Mouse (Mus musculus) bone marrow macrophage, adult 2 months (primary cell): ENCODE measurements at regions not wholly inside any gene's neighbourhood (a gene's known extent, or its start where the extent isn't known, plus 50 kb on each side); places are given as distances from the start of the nearest gene placed in this dataset.

Source experiments
- CTCF ChIP-seq: IDR thresholded peaks from 2 replicates; pipeline ENCODE4 v1.5.1; 2012; ENCODE audit warnings: low read depth, mild to moderate bottlenecking, low read length, moderate library complexity
- POLR2A ChIP-seq: IDR thresholded peaks from 2 replicates; pipeline ENCODE4 v1.6.1; 2012; ENCODE audit warnings: mild to moderate bottlenecking, low read depth, low read length, borderline replicate concordance

DNA sequence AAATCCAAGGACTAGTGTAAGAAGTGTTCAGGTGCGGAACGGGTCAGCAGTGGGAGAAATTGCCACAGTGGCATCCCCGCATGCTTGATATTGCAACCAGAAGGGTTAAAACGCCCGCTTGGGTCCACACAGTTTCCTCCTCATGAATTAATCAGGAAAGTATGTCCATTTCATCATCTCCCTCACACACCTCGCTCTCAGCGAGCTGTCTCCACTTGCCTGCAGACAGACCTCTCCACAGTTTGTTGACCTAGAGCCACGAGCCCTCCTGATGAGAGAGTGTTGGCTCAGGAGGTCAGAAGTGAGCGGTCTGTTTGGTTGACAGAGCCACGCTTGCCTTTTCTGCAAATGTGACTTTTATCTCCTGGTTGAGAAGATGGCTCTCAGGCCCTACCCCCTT is 132.9 kb upstream of the Slc38a2 start:
- TF ChIP-seq CTCF (no peak), POLR2A (no peak)
